Mouse (Mus musculus) liver, embryonic 11.5 days (tissue): ENCODE measurements around the gene Mapkapk2. TPM values are rescaled to one million over a fixed set of nuclear protein-coding genes. Genes with fewer than 3 reads are reported as not detected.
"Not testable (repeated sequence)": the region's sequence is repeated elsewhere in the genome, so short reads cannot be mapped to it uniquely, and the experiment has no call there.

Experiments used
- ATAC-seq: fragments of 200-750 bp; cut with Nextera tagmentation; replicated peaks from 2 replicates; pipeline ENCODE4 v1.8.0; 2017; ENCODE audit warnings: moderate number of reproducible peaks, mild to moderate bottlenecking, moderate TSS enrichment, moderate library complexity; ENCODE audit not compliant: low FRiP score
- DNase-seq: peaks from one replicate; pipeline ENCODE4 v3.0.0-alpha.2; 2017; ENCODE audit warnings: low spot score
- H3K27ac ChIP-seq: fragments of 300-500 bp; sonication (generic); 2 replicates; pipeline ENCODE4 v1.5.1; 2014; ENCODE audit warnings: mild to moderate bottlenecking, low read depth, low read length, control low read depth
- H3K27me3 ChIP-seq: fragments of 300-500 bp; sonication (generic); replicated peaks from 2 replicates; pipeline ENCODE4 v1.6.1; 2014; ENCODE audit warnings: low read length, mixed read lengths; ENCODE audit not compliant: control insufficient read depth, insufficient read depth
- H3K36me3 ChIP-seq: fragments of 300-500 bp; sonication (generic); 2 replicates; pipeline ENCODE4 v1.6.1; 2014; ENCODE audit warnings: mild to moderate bottlenecking, low read length, moderate library complexity, mixed read lengths; ENCODE audit not compliant: control insufficient read depth, insufficient read depth
- H3K4me1 ChIP-seq: fragments of 300-500 bp; sonication (generic); replicated peaks from 2 replicates; pipeline ENCODE4 v1.6.1; 2014; ENCODE audit warnings: low read length, mixed read lengths; ENCODE audit not compliant: control insufficient read depth, insufficient read depth
- H3K4me2 ChIP-seq: fragments of 300-500 bp; sonication (generic); 2 replicates; pipeline ENCODE4 v1.6.1; 2014; ENCODE audit warnings: mild to moderate bottlenecking, control low read depth, moderate library complexity
- H3K4me3 ChIP-seq: fragments of 300-500 bp; sonication (generic); 2 replicates; pipeline ENCODE4 v1.5.1; 2014; ENCODE audit warnings: low read depth, low read length, control low read depth
- H3K9ac ChIP-seq: fragments of 300-500 bp; sonication (generic); 2 replicates; pipeline ENCODE4 v1.6.1; 2014; ENCODE audit warnings: low read depth, low read length, control low read depth
- H3K9me3 ChIP-seq: fragments of 300-500 bp; sonication (generic); 2 replicates; pipeline ENCODE4 v1.6.1; 2016; ENCODE audit warnings: low read length, inconsistent platforms, mixed read lengths; ENCODE audit not compliant: control insufficient read depth
- WGBS: fragments of 180-500 bp; shearing (Covaris S2); extraction: QIAGEN DNeasy Blood & Tissue Kit; methylation state at CpG from one replicate; pipeline ENCODE4 v1.1.7; 2014; 5-methylcytosine and 5-hydroxymethylcytosine counted together
- polyA plus RNA-seq: library from polyadenylated mRNA; unstranded; fragments of >200 nt; fragmentation: Nextera tagmentation; extraction: Ambion mirVana; gene quantifications from 2 replicates; pipeline ENCODE4 v1.2.1, GENCODE M21; 2014

Mapkapk2 gene
- polyA plus RNA-seq, 1 experiment from 2014 or later = 30.1 TPM

GRCm38 (mm10) chr1:131030261-131030660, 67.4 kb downstream of the Mapkapk2 start:
- Histone ChIP-seq H3K4me2 (no peak overlapping the region), H3K4me3 (no peak overlapping the region), H3K4me1 (peaks cover 7% of the 10 kb centered on the region; the same call in 1 of the 2 replicates), H3K9me3 (no peaks in the 10 kb centered on the region), H3K27me3 (no peaks in the 10 kb centered on the region), H3K9ac (no peak overlapping the region), H3K27ac (no peak overlapping the region), H3K36me3 (no peaks in the 10 kb centered on the region)
- DNase-seq (no peak), ATAC-seq (no peak)
- WGBS = 61% methylated on average over 7 of the region's 7 CpGs

- no peak for DNase-seq
- WGBS = 53% methylated on average over 3 of the region's 3 CpGs
- ATAC-seq = peak; percentile 91
These were observed 68.4 kb downstream of the Mapkapk2 start for GRCm38 (mm10) chr1:131029215-131029614.

GRCm38 (mm10) chr1:131025843-131026190, 71.8 kb downstream of the Mapkapk2 start:
- H3K9me3 ChIP-seq = no peaks in the 10 kb centered on the region
- peaks cover 9% of the 10 kb centered on the region; the same call in 1 of the 2 replicates for H3K4me1 ChIP-seq
- no peaks in the 10 kb centered on the region for H3K36me3 ChIP-seq
- no peak overlapping the region for H3K9ac ChIP-seq
- DNase-seq (no peak), ATAC-seq (peak; percentile 13; the same call in 1 of the 2 replicates)
- H3K27me3 ChIP-seq = peaks cover 3% of the 10 kb centered on the region; the same call in 1 of the 2 replicates
- WGBS = 20% methylated on average over 4 of the region's 4 CpGs
- H3K27ac ChIP-seq = no peak overlapping the region
- H3K4me3 ChIP-seq = no peak overlapping the region
- no peak overlapping the region for H3K4me2 ChIP-seq

More at GRCm38 (mm10) chr1:131029215-131029614, 68.4 kb downstream of the Mapkapk2 start:
- Histone ChIP-seq H3K4me3 (no peak overlapping the region), H3K36me3 (no peaks in the 10 kb centered on the region), H3K27ac (no peak overlapping the region), H3K4me1 (peaks cover 9% of the 10 kb centered on the region; the same call in 1 of the 2 replicates), H3K27me3 (no peaks in the 10 kb centered on the region), H3K9me3 (no peaks in the 10 kb centered on the region), H3K9ac (no peak overlapping the region), H3K4me2 (no peak overlapping the region)

DNA sequence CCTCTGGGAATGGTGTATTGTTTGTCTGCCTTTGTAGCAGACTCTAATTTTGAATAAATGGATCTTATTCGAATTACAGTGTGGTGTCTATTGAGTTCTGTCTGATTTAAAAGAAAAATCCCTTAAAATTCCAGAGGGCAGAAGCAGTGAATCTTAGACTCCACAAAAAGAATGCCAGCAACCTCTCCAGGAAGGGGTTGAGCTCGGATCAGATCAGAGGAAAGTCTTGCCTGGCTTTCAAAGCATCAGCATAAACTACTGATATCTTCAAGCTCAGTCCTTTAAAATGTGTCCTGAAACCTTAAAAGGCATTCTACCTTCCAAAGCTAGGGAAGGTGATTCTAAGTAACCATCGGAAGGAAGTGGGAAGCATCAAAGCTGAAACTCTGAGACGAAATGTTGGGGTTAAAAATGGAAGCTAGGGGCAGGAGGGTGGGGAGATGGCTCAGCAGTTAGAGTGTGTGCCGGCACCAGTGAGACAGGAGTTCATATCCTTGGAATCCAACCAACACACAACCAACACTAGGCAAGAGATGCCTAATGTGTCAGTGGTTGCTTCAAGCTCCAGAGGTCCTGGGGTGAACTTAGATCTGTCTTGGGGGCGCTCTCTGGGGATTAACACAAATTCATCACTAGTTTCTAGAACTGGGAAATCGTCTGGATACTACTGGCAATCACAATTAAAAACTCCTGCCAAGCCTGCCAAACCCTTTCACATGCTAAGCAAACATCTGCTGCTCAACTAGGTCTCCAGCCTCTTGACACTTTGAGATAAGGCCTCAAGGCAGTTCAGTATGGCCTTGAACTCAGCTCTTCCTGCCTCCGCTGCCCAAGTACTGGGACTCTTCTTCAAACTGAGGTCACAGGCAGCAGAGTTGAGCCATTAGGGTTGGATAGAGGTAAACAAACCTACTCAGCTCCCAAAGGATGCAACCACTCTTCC, 72.5 kb downstream of the Mapkapk2 start:
- Histone ChIP-seq H3K27me3 (peaks cover 3% of the 10 kb centered on the region; the same call in 1 of the 2 replicates), H3K9ac (no peak overlapping the region), H3K27ac (no peak overlapping the region), H3K36me3 (no peaks in the 10 kb centered on the region), H3K4me3 (no peak overlapping the region), H3K4me1 (peaks cover 9% of the 10 kb centered on the region; the same call in 1 of the 2 replicates), H3K4me2 (no peak overlapping the region), H3K9me3 (no peaks in the 10 kb centered on the region)
- DNase-seq = no peak
- peak; percentile 47 for ATAC-seq
- 61% methylated on average over 8 of the region's 8 CpGs for WGBS

- H3K4me1 ChIP-seq, H3K27ac ChIP-seq, H3K9me3 ChIP-seq, ATAC-seq, H3K4me3 ChIP-seq, H3K4me2 ChIP-seq, DNase-seq, H3K9ac ChIP-seq, H3K36me3 ChIP-seq, H3K27me3 ChIP-seq: not testable (repeated sequence)
- 81% methylated on average over 4 of the region's 4 CpGs for WGBS
These were observed 74.3 kb downstream of the Mapkapk2 start for GRCm38 (mm10) chr1:131023250-131023858.

- Histone ChIP-seq H3K27me3 (peaks cover 3% of the 10 kb centered on the region; the same call in 1 of the 2 replicates), H3K36me3 (no peaks in the 10 kb centered on the region), H3K9ac (no peak overlapping the region), H3K4me1 (peaks cover 5% of the 10 kb centered on the region; the same call in 1 of the 2 replicates), H3K9me3 (no peaks in the 10 kb centered on the region), H3K27ac (no peak overlapping the region), H3K4me3 (no peak overlapping the region), H3K4me2 (no peak overlapping the region)
- ATAC-seq = no peak
- 63% methylated on average over 5 of the region's 5 CpGs for WGBS
- DNase-seq = no peak
These were observed 74.9 kb downstream of the Mapkapk2 start for GRCm38 (mm10) chr1:131022591-131023249.

DNA sequence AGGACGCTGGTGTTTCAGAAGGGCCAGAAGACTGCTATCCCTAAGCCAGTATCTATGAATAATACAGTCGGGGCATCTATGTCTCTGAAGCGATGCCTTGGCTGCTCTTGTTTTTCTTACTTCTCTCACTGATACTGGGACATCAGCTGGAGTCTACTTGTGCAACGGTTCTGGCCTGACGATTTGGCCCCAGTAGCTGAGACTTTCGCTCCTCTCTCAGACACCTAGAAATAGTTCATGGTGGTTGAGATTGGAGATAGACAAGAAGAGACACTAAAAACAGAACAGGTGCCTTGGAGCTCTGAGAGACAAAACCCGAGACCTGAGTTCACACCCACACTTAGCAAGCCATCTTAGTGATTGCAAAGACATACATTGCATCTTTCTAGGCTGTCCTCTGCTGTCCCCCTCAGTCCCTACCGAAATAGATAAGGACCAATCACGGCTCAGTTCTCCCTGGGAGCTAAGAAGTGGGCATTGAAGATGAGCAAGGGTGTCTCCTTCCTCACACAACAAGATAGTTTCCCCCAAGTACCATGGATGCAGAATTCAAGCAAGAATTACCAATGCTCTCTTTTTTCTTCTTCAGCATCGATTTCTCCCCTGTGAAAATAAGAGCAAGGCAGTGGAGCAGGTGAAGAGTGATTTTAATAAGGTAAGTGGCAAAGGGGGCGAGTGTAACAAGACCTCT, 75.6 kb downstream of the Mapkapk2 start:
- H3K4me1 ChIP-seq = peaks cover 5% of the 10 kb centered on the region; the same call in 1 of the 2 replicates
- no peak overlapping the region for H3K4me2 ChIP-seq
- H3K27me3 ChIP-seq = peaks cover 3% of the 10 kb centered on the region; the same call in 1 of the 2 replicates
- ATAC-seq (no peak), DNase-seq (no peak)
- H3K36me3 ChIP-seq = no peaks in the 10 kb centered on the region
- H3K4me3 ChIP-seq = no peak overlapping the region
- H3K9me3 ChIP-seq = no peaks in the 10 kb centered on the region
- no peak overlapping the region for H3K9ac ChIP-seq
- no peak overlapping the region for H3K27ac ChIP-seq
- WGBS = 64% methylated on average over 11 of the region's 11 CpGs

GRCm38 (mm10) chr1:131021438-131021837, 76.2 kb downstream of the Mapkapk2 start:
- no peak overlapping the region for H3K9ac ChIP-seq
- no peaks in the 10 kb centered on the region for H3K9me3 ChIP-seq
- H3K4me3 ChIP-seq = no peak overlapping the region
- H3K36me3 ChIP-seq = no peaks in the 10 kb centered on the region
- no peak for ATAC-seq
- DNase-seq = no peak
- WGBS = 62% methylated on average over 9 of the region's 9 CpGs
- H3K27ac ChIP-seq = no peak overlapping the region
- H3K4me1 ChIP-seq = peaks cover 5% of the 10 kb centered on the region; the same call in 1 of the 2 replicates
- peaks cover 3% of the 10 kb centered on the region; the same call in 1 of the 2 replicates for H3K27me3 ChIP-seq
- H3K4me2 ChIP-seq = no peak overlapping the region
